Mouse (Mus musculus) spleen, postnatal 36 days (tissue): ENCODE measurements around the gene Rnf10.

Source experiments
- DNase-seq, 2 experiments: peaks; one replicate each; pipeline ENCODE4 v3.0.0; 2022; ENCODE audit warnings: low spot score in 2 of 2, mixed read lengths in 1 of 2

The Rnf10 gene

DNA sequence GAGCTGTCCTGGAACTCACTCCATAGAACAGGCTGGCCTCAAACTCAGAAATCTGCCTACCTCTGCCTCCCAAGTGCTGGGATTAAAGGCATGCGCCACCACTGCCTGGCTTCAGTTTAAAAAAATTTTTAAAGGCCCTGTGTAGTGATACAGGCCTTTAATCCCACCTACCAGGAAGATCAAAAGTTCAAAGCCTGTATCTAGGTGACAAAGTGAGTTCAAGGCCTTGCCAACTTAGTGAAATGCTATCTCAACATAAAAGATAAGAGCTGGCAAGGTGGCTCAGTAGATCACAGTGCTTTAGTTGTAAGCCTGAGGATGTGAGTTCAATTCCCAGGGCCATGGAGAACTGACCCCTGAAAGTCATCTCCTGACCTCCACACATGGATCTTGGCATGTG, 5.4 kb upstream of the Rnf10 start:
- DNase-seq, result no peak

DNA sequence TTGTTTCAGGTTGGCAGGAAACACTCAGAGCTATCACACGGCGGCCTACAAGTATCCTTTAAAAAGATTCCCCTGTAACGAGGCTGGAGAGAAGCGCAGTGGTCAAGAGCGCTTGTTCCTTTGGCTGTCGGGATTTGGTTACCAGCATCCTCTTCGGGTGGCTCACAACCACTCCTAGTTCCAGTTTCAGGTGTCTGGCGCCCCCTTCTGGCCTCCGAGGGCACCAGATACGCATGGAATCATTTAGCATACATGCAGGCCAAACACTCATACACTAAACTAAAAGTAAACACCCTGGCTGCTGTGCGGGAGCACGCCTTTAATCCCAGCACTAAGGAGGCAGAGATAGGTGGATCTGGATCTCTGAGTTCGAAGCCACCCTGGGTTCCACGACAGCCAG, 3.3 kb upstream of the Rnf10 start:
- peak; percentile 26 to 43 for DNase-seq

DNA sequence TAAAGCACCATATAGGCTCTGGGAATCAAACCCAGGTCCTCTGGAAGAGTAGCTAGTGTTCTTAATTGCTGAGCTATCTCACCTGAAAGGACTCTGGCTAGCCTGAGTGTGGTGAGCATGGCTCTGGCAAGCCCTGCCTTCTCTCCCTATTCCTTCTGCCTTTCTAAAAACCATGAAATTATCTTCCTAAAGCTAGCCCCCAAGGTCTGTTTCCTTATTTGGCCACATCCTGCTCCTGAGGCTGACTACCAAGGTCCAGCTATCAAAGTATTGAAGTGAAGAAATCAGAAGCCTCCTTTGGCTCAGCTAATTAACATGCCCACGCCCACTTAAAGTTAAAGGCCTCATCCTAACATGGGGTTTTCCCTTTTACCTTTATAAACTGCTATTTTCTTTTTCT, 2.1 kb upstream of the Rnf10 start:
- DNase-seq, result no peak

DNA sequence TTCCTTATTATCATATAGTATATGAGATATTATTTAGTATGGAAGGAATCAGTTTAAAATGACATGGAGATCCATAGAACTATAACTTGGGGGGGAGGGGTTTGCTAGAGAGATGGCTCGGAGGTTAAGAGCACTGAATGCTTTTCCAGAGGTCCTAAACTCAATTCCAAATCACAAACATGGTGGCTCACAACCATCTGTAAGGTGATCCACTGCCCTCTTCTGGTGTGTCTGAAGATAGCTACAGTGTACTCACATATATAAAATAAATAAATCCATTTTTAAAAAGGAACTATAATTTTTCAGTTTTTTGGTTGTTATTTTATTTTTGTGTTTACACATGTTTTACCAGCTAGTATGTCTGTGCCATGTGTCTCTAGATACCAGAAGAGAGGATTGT, 1.7 kb upstream of the Rnf10 start:
- DNase-seq, result no peak

DNA sequence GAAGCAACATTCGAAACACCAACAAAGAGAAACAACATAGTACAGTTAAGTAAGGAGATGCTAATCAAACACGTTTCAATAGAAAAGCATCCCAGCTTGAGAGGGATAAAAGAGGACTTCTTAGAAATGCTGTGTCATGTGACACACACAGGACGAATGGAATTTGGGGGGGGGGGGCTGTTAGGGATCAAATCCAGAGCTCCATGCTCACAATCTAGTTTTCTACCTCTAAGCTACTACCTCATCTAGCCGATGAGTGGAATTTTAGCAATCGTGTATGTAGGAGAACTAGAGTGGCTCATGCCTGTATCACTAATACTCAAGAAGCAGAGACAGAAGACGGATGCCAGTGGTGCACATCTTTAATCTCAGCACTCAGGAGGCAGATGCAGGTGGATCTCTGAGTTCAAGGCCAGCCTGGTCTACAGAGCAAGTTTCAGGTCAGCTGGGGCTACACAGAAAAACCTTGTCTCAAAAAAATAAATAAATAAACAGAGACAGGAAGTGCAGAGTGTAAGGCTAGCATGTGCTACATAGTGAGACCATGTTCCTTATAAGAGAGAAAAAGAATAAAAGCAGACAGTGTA, 944 bp upstream of the Rnf10 start:
- DNase-seq, result no peak

DNA sequence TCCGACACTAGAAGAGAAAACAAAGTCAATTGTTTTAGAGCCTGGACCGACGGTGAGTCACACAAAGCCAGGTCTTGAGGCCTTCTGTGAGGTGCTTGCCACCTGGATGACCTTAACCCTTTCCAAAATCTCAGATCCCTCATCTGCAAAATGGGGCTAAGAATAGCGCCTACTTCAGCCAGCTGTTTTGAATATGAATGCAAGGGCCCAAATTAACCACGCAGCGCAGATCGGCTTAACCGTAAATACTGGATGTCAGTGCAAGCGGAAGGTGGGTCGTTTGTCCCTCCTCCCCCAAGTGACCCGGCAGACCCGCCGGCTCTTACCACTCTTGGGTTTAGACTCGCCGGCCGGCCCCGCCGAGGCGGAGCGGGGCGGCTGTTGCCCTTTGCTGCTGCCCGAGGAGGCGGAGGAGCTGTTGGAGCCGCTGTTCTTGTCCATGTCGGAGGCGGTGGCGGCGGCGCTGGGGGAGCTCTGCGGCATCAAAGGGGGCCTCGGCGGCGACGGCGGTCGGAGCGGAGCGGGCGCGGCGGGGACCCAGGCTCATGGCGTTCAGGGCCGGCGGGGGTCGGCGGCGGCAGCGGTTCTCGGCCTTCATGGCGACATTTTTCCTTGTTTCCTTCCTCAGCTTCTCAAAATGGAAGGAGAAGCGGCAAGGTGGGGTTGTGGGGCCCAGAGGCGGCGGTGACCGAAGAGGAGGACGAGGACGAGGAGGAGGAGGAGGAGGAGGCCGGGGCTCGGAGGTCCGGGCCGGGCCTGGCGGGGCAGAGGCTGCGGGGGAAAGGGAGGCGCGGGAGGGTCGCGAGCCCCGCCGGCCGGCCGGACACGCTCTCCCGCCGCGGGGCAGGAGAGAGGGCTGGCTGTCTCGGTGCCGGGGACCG, 527 bp downstream of the Rnf10 start:
- peak; percentile 25 to 36 for DNase-seq

DNA sequence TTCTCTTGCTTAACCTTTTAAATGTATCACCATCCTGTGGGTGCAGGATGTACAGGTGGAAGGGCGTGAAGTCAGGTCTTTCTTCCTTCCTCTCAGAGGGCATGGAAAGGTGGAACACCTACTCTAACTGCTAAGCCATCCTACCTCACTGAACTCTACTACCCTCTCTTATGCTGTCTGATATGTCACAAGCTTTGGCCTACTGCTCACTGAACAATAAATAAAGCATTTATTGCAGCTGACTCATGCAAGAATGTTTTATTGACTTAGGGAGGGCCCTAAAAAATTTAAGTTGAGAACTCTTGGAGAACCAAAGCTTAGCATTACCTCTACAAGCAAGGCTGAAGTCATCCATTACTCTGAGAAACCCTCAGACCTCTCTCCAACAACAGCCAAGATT, 2.7 kb downstream of the Rnf10 start:
- DNase-seq, result no peak

DNA sequence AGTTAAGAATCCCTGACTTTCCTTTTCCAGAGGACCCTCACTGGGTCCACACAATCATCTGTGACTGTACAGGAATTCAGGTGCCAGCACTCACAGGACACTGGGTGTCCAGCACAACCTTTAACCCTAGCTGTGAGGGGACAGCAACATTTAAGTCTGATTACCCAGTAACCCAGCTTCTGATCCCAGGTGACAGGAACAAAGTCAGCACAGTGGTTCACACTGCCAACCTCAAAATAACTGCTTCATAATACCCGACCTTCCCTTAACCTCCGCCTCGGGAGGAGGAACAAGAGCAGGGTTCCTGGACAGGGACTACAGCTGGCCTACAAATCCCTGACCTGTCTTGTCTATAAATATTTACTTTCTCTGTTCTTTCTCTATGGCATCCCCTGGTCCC, 4.4 kb downstream of the Rnf10 start:
- no peak for DNase-seq

DNA sequence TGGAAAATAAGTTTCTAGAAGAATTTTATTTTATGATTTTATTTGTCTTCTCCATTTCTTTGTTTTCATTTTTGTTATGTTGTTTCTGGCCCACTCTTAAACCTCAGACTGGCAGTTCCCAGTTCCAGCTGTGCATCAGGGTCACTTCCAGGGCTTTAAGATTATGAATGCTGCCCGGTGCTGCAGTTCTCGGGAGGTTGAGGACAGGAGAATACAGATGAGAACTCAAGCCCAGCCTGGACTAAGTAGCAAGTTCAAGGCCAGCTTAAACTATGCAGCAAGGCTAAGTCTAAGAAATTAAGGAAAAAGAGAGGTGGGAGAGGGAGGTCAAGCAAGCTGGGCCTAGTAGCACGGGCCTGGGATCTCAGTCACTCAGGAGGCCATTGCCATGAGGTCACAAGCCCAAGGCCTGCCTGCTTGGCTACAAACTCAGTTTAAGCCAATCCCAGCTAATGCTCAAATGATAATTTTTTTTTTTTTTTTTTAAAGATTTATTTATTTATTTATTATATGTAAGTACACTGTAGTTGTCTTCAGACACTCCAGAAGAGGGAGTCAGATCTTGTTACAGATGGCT, 5.1 kb downstream of the Rnf10 start:
- no peak for DNase-seq

DNA sequence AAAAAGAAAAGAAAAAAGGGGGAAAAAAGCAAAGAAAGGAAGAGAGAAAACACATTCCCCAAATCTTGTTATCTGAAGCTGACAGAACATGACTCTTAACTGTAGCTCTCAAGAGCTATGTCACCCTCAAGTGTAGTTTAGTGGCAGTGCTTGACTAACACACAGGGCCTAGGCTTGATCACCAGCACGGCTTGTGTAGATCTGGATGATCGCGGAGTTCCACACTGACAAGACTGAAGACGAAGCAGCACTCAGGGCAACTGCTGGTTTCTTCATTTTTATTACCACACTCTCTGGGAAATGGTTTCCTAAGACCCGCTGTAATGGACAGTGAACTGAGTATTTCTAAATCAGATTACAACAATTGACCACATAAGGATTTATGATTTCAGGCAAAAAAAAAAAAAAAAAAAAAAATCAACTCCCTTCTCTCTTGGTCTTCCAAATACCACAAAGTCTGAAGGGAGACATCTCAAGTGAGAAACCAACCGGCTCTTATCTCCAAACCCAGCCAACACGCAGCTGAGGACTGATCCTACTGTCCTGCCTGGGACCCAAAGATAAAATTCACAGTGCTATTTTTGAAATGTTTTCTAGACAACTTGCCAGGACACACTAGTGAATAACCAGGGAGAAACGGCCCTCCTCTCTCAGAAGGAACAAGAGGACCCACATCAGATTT, 5.8 kb downstream of the Rnf10 start:
- peak; percentile 48 to 78 for DNase-seq

DNA sequence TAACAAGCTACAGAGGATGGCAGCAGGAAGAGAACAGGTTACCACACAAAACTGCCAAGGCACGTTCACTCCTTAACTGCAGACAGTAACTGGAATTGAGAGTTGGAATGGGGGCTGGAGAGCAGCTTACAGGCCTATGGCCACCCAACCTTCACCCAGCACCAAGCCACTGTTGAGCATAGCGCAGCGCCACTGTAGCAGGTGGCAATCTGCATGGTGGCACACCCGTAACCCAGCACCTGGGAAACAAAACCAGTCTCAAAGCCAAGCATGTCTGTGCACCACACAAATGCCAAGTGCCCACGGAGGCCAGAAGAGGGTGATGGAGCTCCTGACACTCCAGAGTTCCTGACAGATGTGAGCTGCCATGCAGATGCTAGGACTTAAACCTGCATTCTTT, 6.4 kb downstream of the Rnf10 start:
- DNase-seq, result no peak

DNA sequence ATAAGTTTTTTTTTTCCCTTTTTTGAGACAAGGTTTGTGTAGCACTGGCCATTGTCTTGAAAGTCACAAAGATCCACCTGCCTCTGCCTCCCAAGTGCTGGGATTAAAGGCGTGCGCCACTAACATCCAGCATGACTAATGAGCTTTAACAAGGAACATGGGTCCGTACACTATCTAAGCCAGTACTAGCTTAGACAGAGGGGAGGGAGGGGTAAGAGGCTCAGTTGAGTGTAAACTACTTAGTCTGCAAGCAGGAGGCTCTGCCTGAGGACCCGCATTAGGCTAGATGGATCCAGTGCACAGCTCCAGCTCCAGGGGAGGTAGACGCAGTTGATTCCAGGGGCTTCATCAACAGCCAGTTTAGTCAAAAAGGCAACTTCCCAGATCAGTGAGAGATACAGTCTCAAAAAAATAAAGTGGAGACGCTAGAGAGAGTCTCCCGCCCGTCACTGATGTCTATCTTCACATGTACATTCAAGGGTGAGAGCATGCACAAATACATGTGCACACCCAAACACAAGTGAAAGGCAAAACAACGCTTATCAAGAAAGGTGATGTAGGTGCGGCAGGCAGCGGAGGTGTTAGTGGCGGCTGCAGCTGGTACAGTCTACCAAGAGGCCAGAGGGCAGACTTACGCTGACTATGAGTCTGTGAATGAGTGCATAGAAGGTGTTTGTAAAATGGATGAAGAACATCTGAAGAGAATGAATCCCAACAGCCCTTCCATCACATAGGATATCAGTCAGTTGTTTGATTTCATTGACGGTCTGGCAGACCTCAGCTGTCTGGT, 10.0 kb downstream of the Rnf10 start:
- no peak for DNase-seq

DNA sequence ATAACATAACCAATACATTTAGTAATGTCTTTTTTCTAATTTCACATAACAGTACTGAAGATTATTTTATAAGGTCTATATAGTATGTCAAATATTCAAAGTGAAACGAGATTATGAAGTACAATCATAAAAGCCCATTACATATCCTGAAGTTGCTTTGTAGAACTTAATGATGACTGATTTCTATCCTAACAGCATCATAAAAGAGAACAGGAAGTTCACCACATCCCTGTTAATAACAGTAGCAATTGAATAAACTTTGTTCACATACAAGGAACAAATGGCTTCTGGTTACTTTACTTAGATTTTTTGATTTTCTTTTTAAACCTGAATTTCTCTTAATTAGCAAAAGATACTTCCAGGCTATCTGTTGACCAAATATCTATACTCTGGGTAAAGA, 10.8 kb downstream of the Rnf10 start:
- DNase-seq, result no peak

DNA sequence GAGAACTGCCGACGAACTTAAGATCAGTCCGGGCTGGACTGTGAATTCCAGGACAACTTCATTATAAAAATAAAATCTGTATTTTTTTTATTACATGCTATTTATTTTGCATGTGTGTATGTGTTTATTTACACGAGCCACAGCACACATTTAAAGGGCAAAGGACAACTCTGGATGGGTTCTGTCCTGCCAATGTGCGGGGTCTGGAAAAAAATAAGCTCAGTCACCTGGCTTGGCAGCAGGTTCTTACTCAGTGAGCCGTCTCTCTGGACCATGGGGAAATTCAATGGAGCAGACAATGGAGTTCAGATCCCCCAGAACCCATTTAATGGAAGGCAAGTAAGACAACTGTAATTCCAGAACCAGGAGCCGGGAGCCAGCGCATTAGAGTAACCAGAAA, 11.6 kb downstream of the Rnf10 start:
- DNase-seq, result no peak

DNA sequence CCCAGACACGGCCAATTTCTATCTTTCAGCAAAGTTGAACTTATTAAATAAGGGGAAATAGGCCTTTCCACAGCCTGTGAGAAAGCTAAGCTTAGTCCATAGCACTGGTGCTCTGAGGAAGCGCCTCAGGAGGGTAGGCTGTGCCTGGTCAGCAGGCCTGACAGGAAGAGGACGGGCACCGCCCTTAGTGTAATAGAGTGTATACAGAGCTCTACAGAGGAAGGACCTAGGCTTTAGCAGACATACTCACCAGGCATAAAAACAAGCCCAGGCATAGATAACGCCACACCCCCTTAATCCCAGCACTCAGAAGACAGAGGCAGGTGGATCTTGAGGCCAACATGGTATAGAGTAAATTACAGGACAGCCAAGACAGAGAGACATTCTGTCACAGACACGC, 12.3 kb downstream of the Rnf10 start:
- no peak for DNase-seq

DNA sequence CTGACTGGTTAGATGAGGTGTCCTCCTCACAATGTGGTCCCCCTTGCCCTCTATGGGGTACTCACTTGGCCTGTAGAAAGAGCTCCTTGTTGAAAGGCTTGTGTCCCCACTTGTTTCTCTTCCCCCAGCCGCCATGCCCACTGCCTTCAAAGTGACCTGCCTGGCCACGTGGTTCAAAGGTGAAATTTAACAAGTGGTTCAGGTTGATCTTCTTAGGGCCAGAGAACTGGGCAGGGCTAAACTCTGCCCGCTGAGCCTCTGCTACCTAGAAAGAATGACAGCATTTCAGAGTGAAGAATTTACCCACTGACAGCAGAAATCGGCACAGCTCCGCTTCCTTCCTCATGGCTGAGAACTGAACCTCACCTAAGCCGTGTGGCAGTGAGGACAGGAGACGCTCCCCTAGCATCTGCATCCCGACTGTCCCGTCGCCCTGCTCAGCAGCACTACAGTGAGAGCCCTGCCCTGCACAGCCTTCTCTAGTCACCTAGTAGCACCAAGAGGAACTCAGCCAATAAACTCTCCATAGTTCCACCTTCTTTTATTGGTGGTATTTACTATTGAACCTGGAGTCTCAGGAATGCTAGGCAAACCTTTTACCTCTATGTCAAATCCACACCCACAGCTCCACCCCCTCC, 15.7 kb downstream of the Rnf10 start:
- DNase-seq, result no peak

DNA sequence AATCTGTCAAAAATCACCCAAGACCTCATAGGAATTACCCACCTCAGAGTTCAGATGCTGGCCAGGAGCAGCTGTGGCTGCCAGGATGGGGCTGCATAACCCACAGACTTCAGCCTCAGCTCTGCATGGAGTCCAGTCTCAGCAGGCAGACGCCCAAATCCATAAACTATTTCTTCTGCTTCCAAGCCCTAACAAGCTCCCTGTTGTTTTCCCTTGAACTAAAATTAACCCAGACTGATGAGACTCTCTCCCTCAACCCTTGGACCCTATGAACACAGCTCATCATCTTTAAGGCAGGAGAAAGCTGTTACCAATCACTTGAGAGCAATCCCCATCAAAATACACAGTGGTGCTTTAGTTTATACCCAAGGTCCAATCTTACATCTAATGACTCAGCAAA, 17.2 kb downstream of the Rnf10 start:
- DNase-seq, result no peak

DNA sequence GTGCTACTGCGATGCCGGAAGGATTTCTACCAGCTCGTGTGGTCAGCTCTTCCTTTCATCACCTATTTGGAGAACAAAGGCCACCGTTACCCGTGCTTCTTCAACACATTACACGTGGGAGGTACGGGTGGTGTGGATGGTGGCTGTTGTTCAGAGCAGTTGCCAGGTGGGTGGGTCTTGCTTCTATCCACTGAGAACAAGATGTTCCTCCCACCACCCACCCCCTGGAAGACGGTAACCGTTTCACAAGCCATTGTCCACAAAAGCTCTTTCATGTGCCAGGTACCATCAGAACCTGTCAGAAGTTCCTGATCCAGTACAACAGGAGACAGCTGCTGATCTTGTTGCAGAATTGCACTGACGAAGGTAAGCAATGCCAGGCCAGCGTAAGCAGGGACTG, 32.5 kb downstream of the Rnf10 start:
- no peak for DNase-seq

DNA sequence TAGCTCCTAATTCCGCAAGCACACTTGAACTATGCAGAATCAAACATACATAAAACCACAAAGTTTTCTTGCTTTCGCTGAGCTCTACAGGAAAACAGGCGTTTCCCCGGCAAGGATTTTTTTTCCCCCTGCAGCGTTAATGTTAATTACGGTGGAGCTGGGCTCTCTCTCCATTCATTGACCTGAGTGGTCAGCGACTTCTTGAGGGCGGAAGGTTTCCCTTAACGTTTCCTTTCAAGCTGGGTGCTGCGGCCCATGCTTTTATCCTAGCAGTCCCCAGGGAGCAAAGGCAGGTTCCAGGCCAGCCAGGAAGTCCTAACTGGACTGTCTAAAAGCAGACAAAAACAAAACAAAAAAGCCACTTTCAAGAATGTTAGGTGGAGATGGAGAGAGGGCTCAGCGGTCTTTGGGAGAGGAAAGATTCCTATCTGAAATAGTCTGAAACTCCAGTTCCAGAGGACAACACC, 33.9 kb downstream of the Rnf10 start:
- no peak for DNase-seq

DNA sequence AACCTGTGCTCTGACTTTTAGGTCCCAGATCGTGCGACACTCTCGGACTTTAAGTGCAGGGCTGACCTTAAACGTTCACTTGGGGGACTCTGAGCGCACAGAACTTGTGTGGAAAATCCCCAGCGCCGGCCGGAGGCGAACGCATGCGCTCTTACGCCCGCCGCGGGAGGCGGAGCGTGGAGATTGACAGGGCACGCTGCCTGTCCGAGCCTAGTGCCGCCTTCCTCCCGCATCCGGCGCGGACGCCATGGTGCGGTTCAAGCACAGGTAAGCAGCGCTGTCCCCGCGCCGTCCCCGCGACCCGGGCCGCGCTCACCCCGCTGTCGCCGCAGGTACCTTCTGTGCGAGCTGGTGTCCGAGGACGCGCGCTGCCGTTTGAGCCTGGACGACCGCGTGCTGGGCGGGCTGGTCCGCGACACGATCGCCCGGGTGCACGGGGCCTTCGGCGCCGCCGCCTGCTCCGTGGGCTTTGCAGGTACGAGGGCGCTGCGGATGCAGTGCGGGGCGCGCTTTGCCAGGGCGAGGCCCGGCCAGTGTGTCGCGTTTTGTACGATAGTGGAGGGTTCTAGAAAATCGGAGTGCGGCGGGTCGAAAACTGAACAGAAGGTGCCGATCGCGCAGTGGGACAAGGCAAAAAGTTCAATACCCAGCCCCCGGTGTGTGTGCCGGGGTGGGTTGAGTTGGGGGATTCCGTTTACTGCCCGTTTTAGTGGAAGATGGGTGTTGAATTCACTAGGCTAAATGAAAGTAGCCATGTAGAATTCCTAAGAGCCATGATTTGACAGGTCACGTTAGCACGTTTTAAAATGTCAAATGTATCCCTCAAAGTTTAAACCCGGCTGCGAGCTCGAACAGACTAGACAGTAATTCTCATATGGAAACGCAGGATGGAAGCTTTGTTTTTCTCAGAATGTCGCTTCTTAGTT, 34.6 kb downstream of the Rnf10 start:
- peak; percentile 94 for DNase-seq
